Mouse (Mus musculus): Measurements from ENCODE around the gene Il4ra.

The Il4ra gene

GRCm38 (mm10) chr7:125550881-125551381, 989 bp upstream of the Il4ra start:
- DNase-seq (ENCODE audit: low spot score), result peak; percentile 47

- DNase-seq (ENCODE audit: low spot score), result no peak
Measured at GRCm38 (mm10) chr7:125552851-125553555, 1.1 kb downstream of the Il4ra start.

GRCm38 (mm10) chr7:125553653-125554428, 1.9 kb downstream of the Il4ra start:
- no peak for DNase-seq (ENCODE audit: low spot score)

- DNase-seq (ENCODE audit: low spot score), result no peak
Measured at GRCm38 (mm10) chr7:125554456-125555114, 2.7 kb downstream of the Il4ra start.

- DNase-seq (ENCODE audit: low spot score), result no peak
Measured at GRCm38 (mm10) chr7:125555351-125555872, 3.5 kb downstream of the Il4ra start.

GRCm38 (mm10) chr7:125556096-125556495, 4.2 kb downstream of the Il4ra start:
- no peak for DNase-seq (ENCODE audit: low spot score)

GRCm38 (mm10) chr7:125556865-125557264, 4.9 kb downstream of the Il4ra start:
- no peak for DNase-seq (ENCODE audit: low spot score)

- DNase-seq (ENCODE audit: low spot score), result no peak
Measured at GRCm38 (mm10) chr7:125558401-125558945, 6.6 kb downstream of the Il4ra start.

- DNase-seq (ENCODE audit: low spot score), result no peak
Measured at GRCm38 (mm10) chr7:125558997-125559396, 7.1 kb downstream of the Il4ra start.

- no peak for DNase-seq (ENCODE audit: low spot score)
Measured at GRCm38 (mm10) chr7:125559537-125559936, 7.6 kb downstream of the Il4ra start.

- DNase-seq (ENCODE audit: low spot score), result peak; percentile 50
Measured at GRCm38 (mm10) chr7:125560146-125560785, 8.3 kb downstream of the Il4ra start.

GRCm38 (mm10) chr7:125561085-125561690, 9.3 kb downstream of the Il4ra start:
- peak; percentile 86 for DNase-seq (ENCODE audit: low spot score)

- no peak for DNase-seq (ENCODE audit: low spot score)
Measured at GRCm38 (mm10) chr7:125562413-125562812, 10.5 kb downstream of the Il4ra start.

GRCm38 (mm10) chr7:125563093-125563492, 11.2 kb downstream of the Il4ra start:
- DNase-seq (ENCODE audit: low spot score), result no peak

- no peak for DNase-seq (ENCODE audit: low spot score)
Measured at GRCm38 (mm10) chr7:125564316-125565024, 12.6 kb downstream of the Il4ra start.

GRCm38 (mm10) chr7:125565516-125566285, 13.8 kb downstream of the Il4ra start:
- DNase-seq (ENCODE audit: low spot score), result no peak

- DNase-seq (ENCODE audit: low spot score), result no peak
Measured at GRCm38 (mm10) chr7:125566420-125566819, 14.5 kb downstream of the Il4ra start.

- DNase-seq (ENCODE audit: low spot score), result no peak
Measured at GRCm38 (mm10) chr7:125568888-125569287, 17.0 kb downstream of the Il4ra start.

GRCm38 (mm10) chr7:125571891-125572290, 20.0 kb downstream of the Il4ra start:
- no peak for DNase-seq (ENCODE audit: low spot score)

GRCm38 (mm10) chr7:125572737-125573136, 20.8 kb downstream of the Il4ra start:
- DNase-seq (ENCODE audit: low spot score), result no peak
